Mouse (Mus musculus) lung, adult 2 months (tissue): ENCODE results near the gene Kat6b.

Experiments
- CTCF ChIP-seq: fragments of 200-500 bp; IDR thresholded peaks from 2 replicates; pipeline ENCODE4 v1.5.1; 2011; ENCODE audit warnings: mild to moderate bottlenecking, low read length, control low read depth; ENCODE audit not compliant: insufficient read depth
- POLR2A ChIP-seq: fragments of 200-500 bp; IDR thresholded peaks from 2 replicates; pipeline ENCODE4 v1.6.1; 2011; ENCODE audit warnings: low read depth, mild to moderate bottlenecking, control low read depth, low read length, borderline replicate concordance; ENCODE audit errors: extremely low read depth

DNA sequence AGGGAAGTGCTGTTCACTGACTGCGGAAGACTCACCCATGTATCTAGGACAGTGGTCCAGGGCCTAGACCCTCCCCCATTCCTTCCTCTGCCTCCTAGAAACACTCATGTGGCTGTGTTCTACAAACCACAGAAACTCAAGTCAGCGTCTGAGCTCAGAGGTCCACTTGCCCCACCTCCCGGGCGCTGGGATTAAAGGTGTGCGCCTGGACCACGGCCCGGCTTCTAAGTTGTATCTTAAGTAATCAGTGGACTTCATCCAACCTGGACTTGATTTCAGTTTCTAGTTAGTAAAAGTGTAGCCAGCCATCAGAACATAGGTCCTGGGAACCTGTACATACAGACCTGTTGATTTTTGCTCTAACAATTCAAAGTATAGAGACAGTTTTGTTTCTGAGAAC, 78.2 kb downstream of the Kat6b start:
- TF ChIP-seq CTCF (no peak), POLR2A (no peak)
